Mouse (Mus musculus) liver, embryonic 15.5 days (tissue): ENCODE measurements at regions not wholly inside any gene's neighbourhood (a gene's known extent, or its start where the extent isn't known, plus 50 kb on each side); places are given as distances from the start of the nearest gene placed in this dataset.

ENCODE experiments used
- ATAC-seq: fragments of 200-750 bp; cut with Nextera tagmentation; 2 replicates; pipeline ENCODE4 v1.8.0; 2017; ENCODE audit warnings: moderate number of reproducible peaks, mild to moderate bottlenecking, moderate library complexity; ENCODE audit not compliant: insufficient read depth
- H3K27ac ChIP-seq: fragments of 300-500 bp; sonication (generic); replicated peaks from 2 replicates; pipeline ENCODE4 v1.5.1; 2015; ENCODE audit warnings: mild to moderate bottlenecking, inconsistent platforms
- H3K27me3 ChIP-seq: fragments of 300-500 bp; sonication (generic); 2 replicates; pipeline ENCODE4 v1.6.1; 2015; ENCODE audit warnings: mild to moderate bottlenecking, inconsistent platforms
- H3K36me3 ChIP-seq: fragments of 300-500 bp; sonication (generic); replicated peaks from 2 replicates; pipeline ENCODE4 v1.6.1; 2015; ENCODE audit warnings: moderate library complexity, mild to moderate bottlenecking, inconsistent platforms
- H3K4me1 ChIP-seq: fragments of 300-500 bp; sonication (generic); replicated peaks from 2 replicates; pipeline ENCODE4 v1.6.1; 2015; ENCODE audit warnings: inconsistent platforms
- H3K4me2 ChIP-seq: fragments of 300-500 bp; sonication (generic); 2 replicates; pipeline ENCODE4 v1.6.1; 2015; ENCODE audit warnings: moderate library complexity, mild to moderate bottlenecking, inconsistent platforms
- H3K4me3 ChIP-seq: fragments of 300-500 bp; sonication (generic); replicated peaks from 2 replicates; pipeline ENCODE4 v1.5.1; 2015; ENCODE audit warnings: mild to moderate bottlenecking, inconsistent platforms
- H3K9ac ChIP-seq: fragments of 300-500 bp; sonication (generic); 2 replicates; pipeline ENCODE4 v1.6.1; 2015; ENCODE audit warnings: moderate library complexity, mild to moderate bottlenecking, inconsistent platforms
- H3K9me3 ChIP-seq: fragments of 300-500 bp; sonication (generic); replicated peaks from 2 replicates; pipeline ENCODE4 v1.6.1; 2016; ENCODE audit warnings: inconsistent platforms
- WGBS: fragments of 180-500 bp; shearing (Covaris S2); methylation state at CpG from one replicate; pipeline ENCODE4 v1.1.7; 2015; ENCODE audit warnings: mixed read lengths; ENCODE audit not compliant: insufficient replicate concordance; 5-methylcytosine and 5-hydroxymethylcytosine counted together

DNA sequence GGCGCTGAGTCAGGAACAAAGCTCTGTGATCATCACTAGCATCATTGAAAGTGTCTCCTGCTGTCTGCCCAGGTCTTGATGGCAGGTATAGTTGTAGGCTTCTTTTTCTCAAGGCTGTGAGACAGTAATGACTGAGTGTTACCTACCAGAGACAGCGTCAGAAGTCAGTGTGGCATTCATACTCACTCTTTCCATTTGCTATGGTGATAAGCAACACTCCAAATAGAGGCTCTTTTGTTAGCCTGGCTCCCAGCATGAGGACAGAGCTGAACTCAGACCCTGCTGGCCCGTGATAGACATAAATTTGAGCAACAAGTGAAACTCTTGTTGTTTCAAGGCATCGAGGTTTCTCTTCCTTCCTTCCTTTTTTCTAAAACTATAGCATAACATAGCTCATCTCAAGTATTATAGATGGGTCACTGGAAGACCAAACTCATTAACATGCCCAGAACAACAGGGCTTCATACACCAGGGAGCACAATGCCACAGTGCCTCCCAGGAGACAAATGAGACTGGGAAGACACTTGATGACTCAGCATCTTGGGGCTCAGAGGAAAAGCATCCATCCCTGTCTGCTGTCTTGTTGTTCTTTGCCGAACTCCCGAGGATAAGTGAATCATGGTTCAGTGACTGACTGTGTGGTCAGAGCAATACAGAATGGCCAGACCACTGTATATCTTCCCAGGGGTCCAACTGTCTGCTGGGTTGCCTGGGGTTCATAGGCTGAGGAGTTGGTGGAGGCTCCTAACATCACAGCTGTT is 225.5 kb upstream of the Bmp2 start:
- H3K9me3 ChIP-seq, result no peaks in the 10 kb centered on the region
- H3K4me1 ChIP-seq, result no peaks in the 10 kb centered on the region
- no peak for ATAC-seq
- H3K9ac ChIP-seq, result no peak overlapping the region
- H3K27me3 ChIP-seq, result no peaks in the 10 kb centered on the region
- no peaks in the 10 kb centered on the region for H3K36me3 ChIP-seq
- no peak overlapping the region for H3K4me2 ChIP-seq
- H3K4me3 ChIP-seq, result no peak overlapping the region
- WGBS, result 45% methylated on average over 6 of the region's 6 CpGs
- no peak overlapping the region for H3K27ac ChIP-seq

GRCm38 (mm10) chr2:133327653-133328052 is 224.3 kb upstream of the Bmp2 start:
- ATAC-seq, result no peak
- H3K4me1 ChIP-seq, result no peaks in the 10 kb centered on the region
- no peaks in the 10 kb centered on the region for H3K27me3 ChIP-seq
- H3K27ac ChIP-seq, result no peak overlapping the region
- no peak overlapping the region for H3K4me2 ChIP-seq
- H3K9me3 ChIP-seq, result no peaks in the 10 kb centered on the region
- H3K9ac ChIP-seq, result no peak overlapping the region
- no peak overlapping the region for H3K4me3 ChIP-seq
- WGBS, result 18% methylated on average over 2 of the region's 2 CpGs
- H3K36me3 ChIP-seq, result no peaks in the 10 kb centered on the region

- Histone ChIP-seq H3K4me2 (no peak overlapping the region), H3K9me3 (no peaks in the 10 kb centered on the region), H3K36me3 (no peaks in the 10 kb centered on the region), H3K4me3 (no peak overlapping the region), H3K9ac (no peak overlapping the region), H3K4me1 (no peaks in the 10 kb centered on the region), H3K27ac (no peak overlapping the region), H3K27me3 (no peaks in the 10 kb centered on the region)
- 71% methylated on average over 9 of the region's 9 CpGs for WGBS
- no peak for ATAC-seq
These were observed 215.6 kb upstream of the Bmp2 start for GRCm38 (mm10) chr2:133336177-133336901.

GRCm38 (mm10) chr2:133338150-133338549 is 213.8 kb upstream of the Bmp2 start:
- no peak overlapping the region for H3K4me3 ChIP-seq
- no peak for ATAC-seq
- H3K4me1 ChIP-seq, result no peaks in the 10 kb centered on the region
- H3K9ac ChIP-seq, result no peak overlapping the region
- H3K27me3 ChIP-seq, result no peaks in the 10 kb centered on the region
- WGBS, result 47% methylated on average over 3 of the region's 3 CpGs
- H3K36me3 ChIP-seq, result no peaks in the 10 kb centered on the region
- no peak overlapping the region for H3K27ac ChIP-seq
- H3K4me2 ChIP-seq, result no peak overlapping the region
- H3K9me3 ChIP-seq, result no peaks in the 10 kb centered on the region

GRCm38 (mm10) chr2:133341352-133341751 is 210.6 kb upstream of the Bmp2 start:
- no peaks in the 10 kb centered on the region for H3K27me3 ChIP-seq
- H3K4me3 ChIP-seq, result no peak overlapping the region
- H3K9me3 ChIP-seq, result no peaks in the 10 kb centered on the region
- 52% methylated on average over 4 of the region's 4 CpGs for WGBS
- no peaks in the 10 kb centered on the region for H3K4me1 ChIP-seq
- no peak overlapping the region for H3K27ac ChIP-seq
- no peak for ATAC-seq
- no peak overlapping the region for H3K9ac ChIP-seq
- H3K4me2 ChIP-seq, result no peak overlapping the region
- H3K36me3 ChIP-seq, result no peaks in the 10 kb centered on the region

GRCm38 (mm10) chr2:133345964-133346788 is 205.8 kb upstream of the Bmp2 start:
- Histone ChIP-seq H3K36me3 (no peaks in the 10 kb centered on the region), H3K27ac (no peak overlapping the region)
- 49% methylated on average over 12 of the region's 12 CpGs for WGBS

DNA sequence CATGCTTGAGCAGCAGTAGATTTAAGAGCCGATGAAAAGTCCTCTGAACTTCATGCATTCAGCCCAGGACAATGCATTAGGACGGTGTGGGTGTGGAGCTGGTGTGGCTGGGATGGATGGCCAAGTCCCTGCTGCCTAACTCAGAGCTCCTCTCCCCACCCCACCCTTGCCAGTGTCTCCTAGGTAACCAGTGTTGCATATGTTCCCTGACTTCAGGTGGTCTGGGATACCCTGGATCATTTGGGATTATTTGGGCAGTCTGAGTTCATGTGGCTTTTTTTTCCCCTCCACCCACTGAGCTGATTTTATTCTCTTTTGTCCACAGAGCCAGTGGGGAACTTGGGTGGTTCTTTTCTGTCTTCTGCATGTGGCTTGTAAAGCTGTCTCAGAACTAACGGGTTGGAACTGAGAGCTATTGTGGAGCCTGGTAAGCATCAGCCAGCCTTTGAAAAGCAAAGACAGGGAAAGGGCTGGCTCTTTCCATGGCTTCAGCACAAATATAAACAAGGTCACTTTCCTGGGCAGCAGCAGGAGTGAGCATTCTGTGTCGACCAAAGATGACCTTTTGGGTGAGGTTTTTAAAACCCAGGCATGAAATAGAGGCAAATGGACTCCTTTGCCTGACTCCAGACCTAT is 205.1 kb upstream of the Bmp2 start:
- H3K27me3 ChIP-seq, result no peaks in the 10 kb centered on the region

More at GRCm38 (mm10) chr2:133345964-133346788, 205.8 kb upstream of the Bmp2 start:
- Histone ChIP-seq H3K27me3 (no peaks in the 10 kb centered on the region), H3K9ac (no peak overlapping the region), H3K4me3 (no peak overlapping the region), H3K9me3 (no peaks in the 10 kb centered on the region), H3K4me1 (no peaks in the 10 kb centered on the region), H3K4me2 (no peak overlapping the region)
- no peak for ATAC-seq

GRCm38 (mm10) chr2:133351306-133351705 is 200.7 kb upstream of the Bmp2 start:
- no peak overlapping the region for H3K4me2 ChIP-seq
- H3K4me1 ChIP-seq, result no peaks in the 10 kb centered on the region
- 13% methylated on average over 3 of the region's 3 CpGs for WGBS
- no peaks in the 10 kb centered on the region for H3K36me3 ChIP-seq
- ATAC-seq, result no peak
- no peak overlapping the region for H3K9ac ChIP-seq
- no peaks in the 10 kb centered on the region for H3K27me3 ChIP-seq
- no peaks in the 10 kb centered on the region for H3K9me3 ChIP-seq
- no peak overlapping the region for H3K4me3 ChIP-seq
- no peak overlapping the region for H3K27ac ChIP-seq

More for the DNA sequence above, 205.1 kb upstream of the Bmp2 start:
- Histone ChIP-seq H3K9ac (no peak overlapping the region), H3K9me3 (no peaks in the 10 kb centered on the region), H3K4me1 (no peaks in the 10 kb centered on the region), H3K27ac (no peak overlapping the region), H3K36me3 (no peaks in the 10 kb centered on the region), H3K4me2 (no peak overlapping the region), H3K4me3 (no peak overlapping the region)
- no peak for ATAC-seq
- 38% methylated on average over 4 of the region's 4 CpGs for WGBS

DNA sequence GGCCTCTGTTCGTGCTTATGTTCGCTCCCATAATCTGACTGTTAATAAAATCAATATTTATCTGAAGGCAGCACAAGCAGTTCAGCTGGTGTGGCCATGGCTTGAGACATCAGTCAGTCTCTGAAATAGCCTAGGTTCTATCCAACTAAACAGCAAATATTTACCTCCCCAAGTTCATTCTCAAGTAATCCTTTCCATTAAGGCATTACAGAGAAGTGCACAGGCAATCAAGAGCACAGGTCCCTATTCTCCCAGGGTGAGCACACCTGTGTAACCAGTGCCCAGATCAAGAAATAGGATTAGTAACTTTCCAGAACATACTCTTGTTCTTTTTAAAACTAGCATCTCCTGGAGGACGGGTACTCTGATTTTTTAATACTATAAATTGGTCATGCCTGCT is 199.2 kb upstream of the Bmp2 start:
- no peaks in the 10 kb centered on the region for H3K9me3 ChIP-seq
- H3K4me1 ChIP-seq, result no peaks in the 10 kb centered on the region
- 53% methylated on average over 3 of the region's 3 CpGs for WGBS
- no peak overlapping the region for H3K9ac ChIP-seq
- no peak overlapping the region for H3K4me2 ChIP-seq
- H3K36me3 ChIP-seq, result no peaks in the 10 kb centered on the region
- no peak overlapping the region for H3K4me3 ChIP-seq
- H3K27ac ChIP-seq, result no peak overlapping the region
- ATAC-seq, result no peak
- no peaks in the 10 kb centered on the region for H3K27me3 ChIP-seq

DNA sequence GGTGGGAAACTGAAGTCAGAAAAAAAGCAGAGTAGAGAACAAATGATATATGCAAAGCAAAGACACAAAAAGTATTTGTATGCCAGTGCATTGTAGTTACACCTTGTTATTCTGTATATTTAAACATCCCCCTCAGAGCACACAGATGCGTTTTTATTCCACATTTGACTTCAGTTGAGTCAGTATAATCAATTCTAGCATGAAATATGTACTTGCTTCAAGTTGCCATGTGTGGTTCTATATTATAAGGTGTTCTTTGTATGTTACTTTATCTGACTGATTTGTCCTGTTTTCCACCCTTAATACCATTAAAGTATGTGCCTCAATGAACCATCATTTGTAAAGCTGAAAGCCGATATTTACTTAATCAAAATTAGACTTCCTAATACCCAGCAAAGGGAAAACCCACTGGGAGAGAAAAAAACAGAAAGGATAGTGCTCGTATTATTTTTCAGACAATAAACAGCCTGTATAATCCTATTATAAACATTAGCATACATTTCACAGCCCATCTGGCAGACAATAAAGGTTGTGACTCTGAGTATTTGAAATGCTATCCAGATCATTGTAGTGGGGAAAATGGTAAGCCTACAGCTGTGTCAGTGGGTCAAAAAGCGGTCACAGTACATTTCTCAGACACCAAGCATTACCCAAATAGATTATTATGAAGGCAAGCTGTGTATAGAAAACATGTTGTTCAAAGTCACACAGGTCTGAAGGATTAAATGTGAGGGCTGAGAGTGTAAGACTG is 189.1 kb upstream of the Bmp2 start:
- WGBS, result 47% methylated on average over 4 of the region's 4 CpGs
- no peak for ATAC-seq
- Histone ChIP-seq H3K27ac (no peak overlapping the region), H3K4me3 (no peak overlapping the region), H3K9me3 (no peaks in the 10 kb centered on the region), H3K36me3 (no peaks in the 10 kb centered on the region), H3K4me2 (no peak overlapping the region), H3K9ac (no peak overlapping the region), H3K4me1 (no peaks in the 10 kb centered on the region), H3K27me3 (no peaks in the 10 kb centered on the region)
